Mouse (Mus musculus): ENCODE measurements around the gene Per2. TPM values are rescaled to one million over a fixed set of nuclear protein-coding genes. Genes with fewer than 3 reads are reported as not detected.

Per2 gene
- polyA plus RNA-seq, 1 experiment from 2014 or later, result 6.8 TPM

- Histone ChIP-seq H3K4me3 (replicated peaks; ENCODE audit: low read depth, low read length) (no peak overlapping the region), H3K9me3 (ENCODE audit: control insufficient read depth, low read length) (no peaks in the 10 kb centered on the region), H3K36me3 (ENCODE audit: control insufficient read depth, insufficient read depth, low read length) (peaks cover 19% of the 10 kb centered on the region), H3K4me1 (ENCODE audit: control insufficient read depth, insufficient read depth, low read length) (peaks cover 36% of the 10 kb centered on the region), H3K9ac (replicated peaks; ENCODE audit: low read length) (peak overlapping the region; percentile 85; the same call in 1 of the 2 replicates), H3K27me3 (ENCODE audit: control insufficient read depth, insufficient read depth, low read length) (no peaks in the 10 kb centered on the region), H3K4me2 (ENCODE audit: low read length) (peak overlapping the region; percentile 97), H3K27ac (replicated peaks; ENCODE audit: low read depth, low read length) (peak overlapping the region; percentile 91)
- WGBS, result 22% methylated on average over 5 of the region's 5 CpGs
- ATAC-seq (ENCODE audit: low FRiP score, low TSS enrichment) (no peak), DNase-seq (peak; percentile 66)
Measured at GRCm38 (mm10) chr1:91415311-91415710, 43.8 kb downstream of the Per2 start.

GRCm38 (mm10) chr1:91414903-91415302 is 44.2 kb downstream of the Per2 start:
- DNase-seq (peak; percentile 73), ATAC-seq (ENCODE audit: low FRiP score, low TSS enrichment) (no peak)
- 27% methylated on average over 4 of the region's 4 CpGs for WGBS
- Histone ChIP-seq H3K9me3 (ENCODE audit: control insufficient read depth, low read length) (no peaks in the 10 kb centered on the region), H3K4me3 (replicated peaks; ENCODE audit: low read depth, low read length) (no peak overlapping the region), H3K27ac (replicated peaks; ENCODE audit: low read depth, low read length) (peak overlapping the region; percentile 91), H3K9ac (replicated peaks; ENCODE audit: low read length) (peak overlapping the region; percentile 85; the same call in 1 of the 2 replicates), H3K36me3 (ENCODE audit: control insufficient read depth, insufficient read depth, low read length) (peaks cover 15% of the 10 kb centered on the region; the same call in 1 of the 2 replicates), H3K4me1 (ENCODE audit: control insufficient read depth, insufficient read depth, low read length) (peaks cover 36% of the 10 kb centered on the region), H3K4me2 (ENCODE audit: low read length) (peak overlapping the region; percentile 97), H3K27me3 (ENCODE audit: control insufficient read depth, insufficient read depth, low read length) (no peaks in the 10 kb centered on the region)

- Histone ChIP-seq H3K36me3 (ENCODE audit: control insufficient read depth, insufficient read depth, low read length) (peaks cover 12% of the 10 kb centered on the region; the same call in 1 of the 2 replicates), H3K4me2 (ENCODE audit: low read length) (peak within 1 kb of the TSS; percentile 97), H3K27me3 (ENCODE audit: control insufficient read depth, insufficient read depth, low read length) (no peaks in the 10 kb centered on the region), H3K4me1 (ENCODE audit: control insufficient read depth, insufficient read depth, low read length) (peaks cover 36% of the 10 kb centered on the region), H3K9me3 (ENCODE audit: control insufficient read depth, low read length) (no peaks in the 10 kb centered on the region), H3K27ac (replicated peaks; ENCODE audit: low read depth, low read length) (peak within 1 kb of the TSS; percentile 91), H3K4me3 (replicated peaks; ENCODE audit: low read depth, low read length) (peak within 1 kb of the TSS; percentile 83), H3K9ac (replicated peaks; ENCODE audit: low read length) (peak within 1 kb of the TSS; percentile 85)
- DNase-seq, result peak; percentile 88
- ATAC-seq (ENCODE audit: low FRiP score, low TSS enrichment), result peak; percentile 67
- WGBS, result under 1% methylated on average over 39 of the region's 39 CpGs
Measured at GRCm38 (mm10) chr1:91413898-91414594, 45.1 kb downstream of the Per2 start, which contains the start of gene Hes6. Gene Hes6, minus strand, starts transcription at chr1:91414038.

GRCm38 (mm10) chr1:91413536-91413897 is 45.6 kb downstream of the Per2 start:
- WGBS, result 1% methylated on average over 14 of the region's 14 CpGs
- H3K36me3 ChIP-seq (ENCODE audit: control insufficient read depth, insufficient read depth, low read length), result peaks cover 11% of the 10 kb centered on the region; the same call in 1 of the 2 replicates
- ATAC-seq (ENCODE audit: low FRiP score, low TSS enrichment) (no peak), DNase-seq (no peak)
- H3K9ac ChIP-seq (replicated peaks; ENCODE audit: low read length), result peak overlapping the region; percentile 85
- H3K9me3 ChIP-seq (ENCODE audit: control insufficient read depth, low read length), result no peaks in the 10 kb centered on the region
- no peaks in the 10 kb centered on the region for H3K27me3 ChIP-seq (ENCODE audit: control insufficient read depth, insufficient read depth, low read length)
- H3K4me1 ChIP-seq (ENCODE audit: control insufficient read depth, insufficient read depth, low read length), result peaks cover 36% of the 10 kb centered on the region
- peak overlapping the region; percentile 91 for H3K27ac ChIP-seq (replicated peaks; ENCODE audit: low read depth, low read length)
- peak overlapping the region; percentile 97 for H3K4me2 ChIP-seq (ENCODE audit: low read length)
- H3K4me3 ChIP-seq (replicated peaks; ENCODE audit: low read depth, low read length), result peak overlapping the region; percentile 83

- Histone ChIP-seq H3K27ac (replicated peaks; ENCODE audit: low read depth, low read length) (peak overlapping the region; percentile 91), H3K9me3 (ENCODE audit: control insufficient read depth, low read length) (no peaks in the 10 kb centered on the region), H3K9ac (replicated peaks; ENCODE audit: low read length) (peak overlapping the region; percentile 85), H3K4me2 (ENCODE audit: low read length) (peak overlapping the region; percentile 97), H3K36me3 (ENCODE audit: control insufficient read depth, insufficient read depth, low read length) (peaks cover 7% of the 10 kb centered on the region; the same call in 1 of the 2 replicates), H3K4me1 (ENCODE audit: control insufficient read depth, insufficient read depth, low read length) (peaks cover 36% of the 10 kb centered on the region), H3K4me3 (replicated peaks; ENCODE audit: low read depth, low read length) (peak overlapping the region; percentile 83), H3K27me3 (ENCODE audit: control insufficient read depth, insufficient read depth, low read length) (no peaks in the 10 kb centered on the region)
- WGBS, result under 1% methylated on average over 34 of the region's 34 CpGs
- DNase-seq (peak; percentile 97), ATAC-seq (ENCODE audit: low FRiP score, low TSS enrichment) (peak; percentile 91)
Measured at GRCm38 (mm10) chr1:91413030-91413506, 46.1 kb downstream of the Per2 start.

GRCm38 (mm10) chr1:91412286-91413029 is 46.7 kb downstream of the Per2 start:
- ATAC-seq (ENCODE audit: low FRiP score, low TSS enrichment) (no peak; the same call in 1 of the 2 replicates), DNase-seq (peak; percentile 57)
- peak overlapping the region; percentile 83 for H3K4me3 ChIP-seq (replicated peaks; ENCODE audit: low read depth, low read length)
- peak overlapping the region; percentile 85 for H3K9ac ChIP-seq (replicated peaks; ENCODE audit: low read length)
- peaks cover 36% of the 10 kb centered on the region for H3K4me1 ChIP-seq (ENCODE audit: control insufficient read depth, insufficient read depth, low read length)
- no peaks in the 10 kb centered on the region for H3K27me3 ChIP-seq (ENCODE audit: control insufficient read depth, insufficient read depth, low read length)
- peaks cover 6% of the 10 kb centered on the region; the same call in 1 of the 2 replicates for H3K36me3 ChIP-seq (ENCODE audit: control insufficient read depth, insufficient read depth, low read length)
- no peaks in the 10 kb centered on the region for H3K9me3 ChIP-seq (ENCODE audit: control insufficient read depth, low read length)
- under 1% methylated on average over 60 of the region's 65 CpGs for WGBS
- H3K27ac ChIP-seq (replicated peaks; ENCODE audit: low read depth, low read length), result peak overlapping the region; percentile 91
- peak overlapping the region; percentile 97 for H3K4me2 ChIP-seq (ENCODE audit: low read length)

GRCm38 (mm10) chr1:91411631-91412285 is 47.4 kb downstream of the Per2 start:
- Histone ChIP-seq H3K36me3 (ENCODE audit: control insufficient read depth, insufficient read depth, low read length) (0 out of 2 replicates have a peak, but pooled peaks cover 3% of the 10 kb centered on the region), H3K9me3 (ENCODE audit: control insufficient read depth, low read length) (no peaks in the 10 kb centered on the region), H3K9ac (replicated peaks; ENCODE audit: low read length) (peak overlapping the region; percentile 85), H3K4me3 (replicated peaks; ENCODE audit: low read depth, low read length) (peak overlapping the region; percentile 83), H3K4me2 (ENCODE audit: low read length) (peak overlapping the region; percentile 97), H3K4me1 (ENCODE audit: control insufficient read depth, insufficient read depth, low read length) (peaks cover 36% of the 10 kb centered on the region), H3K27ac (replicated peaks; ENCODE audit: low read depth, low read length) (peak overlapping the region; percentile 91), H3K27me3 (ENCODE audit: control insufficient read depth, insufficient read depth, low read length) (no peaks in the 10 kb centered on the region)
- no peak for DNase-seq
- WGBS, result 33% methylated on average over 8 of the region's 8 CpGs
- no peak for ATAC-seq (ENCODE audit: low FRiP score, low TSS enrichment)

GRCm38 (mm10) chr1:91407819-91408218 is 51.3 kb downstream of the Per2 start:
- 86% methylated on average over 4 of the region's 4 CpGs for WGBS
- peaks cover 14% of the 10 kb centered on the region for H3K4me1 ChIP-seq (ENCODE audit: control insufficient read depth, insufficient read depth, low read length)
- H3K4me3 ChIP-seq (replicated peaks; ENCODE audit: low read depth, low read length), result no peak overlapping the region
- DNase-seq (no peak), ATAC-seq (ENCODE audit: low FRiP score, low TSS enrichment) (no peak)
- no peak overlapping the region for H3K4me2 ChIP-seq (ENCODE audit: low read length)
- H3K27me3 ChIP-seq (ENCODE audit: control insufficient read depth, insufficient read depth, low read length), result no peaks in the 10 kb centered on the region
- no peak overlapping the region for H3K27ac ChIP-seq (replicated peaks; ENCODE audit: low read depth, low read length)
- no peak overlapping the region for H3K9ac ChIP-seq (replicated peaks; ENCODE audit: low read length)
- 0 out of 2 replicates have a peak, but pooled peaks cover 3% of the 10 kb centered on the region for H3K36me3 ChIP-seq (ENCODE audit: control insufficient read depth, insufficient read depth, low read length)
- no peaks in the 10 kb centered on the region for H3K9me3 ChIP-seq (ENCODE audit: control insufficient read depth, low read length)
